Mouse (Mus musculus) C2C12 (cell line): Measurements from ENCODE around the gene Abcf3.

Experiments
- CEBPB ChIP-seq: IDR thresholded peaks from one replicate; pipeline ENCODE4 v1.6.1; 2011; ENCODE audit warnings: low read depth, mild to moderate bottlenecking, control low read depth, moderate library complexity
- CTCF ChIP-seq: IDR thresholded peaks from one replicate; pipeline ENCODE4 v1.5.1; 2011; ENCODE audit not compliant: control insufficient read depth, insufficient read depth, insufficient read length
- FOSL1 ChIP-seq: IDR thresholded peaks from one replicate; pipeline ENCODE4 v1.8.0; 2011; ENCODE audit warnings: mild to moderate bottlenecking, low read length; ENCODE audit not compliant: poor library complexity, insufficient read depth, severe bottlenecking
- MAX ChIP-seq: IDR thresholded peaks from one replicate; pipeline ENCODE4 v1.6.1; 2011; ENCODE audit warnings: mild to moderate bottlenecking, control low read depth
- MYOD1 ChIP-seq: IDR thresholded peaks from one replicate; pipeline ENCODE4 v1.6.1; 2011; ENCODE audit warnings: low read depth; ENCODE audit not compliant: control insufficient read depth, insufficient read length
- MYOG ChIP-seq: IDR thresholded peaks from one replicate; pipeline ENCODE4 v1.6.1; 2011; ENCODE audit not compliant: control insufficient read depth, insufficient read length; ENCODE audit errors: extremely low read depth
- USF1 ChIP-seq: IDR thresholded peaks from one replicate; pipeline ENCODE4 v1.6.1; 2011; ENCODE audit warnings: low read depth, mild to moderate bottlenecking, control low read depth, moderate library complexity

DNA sequence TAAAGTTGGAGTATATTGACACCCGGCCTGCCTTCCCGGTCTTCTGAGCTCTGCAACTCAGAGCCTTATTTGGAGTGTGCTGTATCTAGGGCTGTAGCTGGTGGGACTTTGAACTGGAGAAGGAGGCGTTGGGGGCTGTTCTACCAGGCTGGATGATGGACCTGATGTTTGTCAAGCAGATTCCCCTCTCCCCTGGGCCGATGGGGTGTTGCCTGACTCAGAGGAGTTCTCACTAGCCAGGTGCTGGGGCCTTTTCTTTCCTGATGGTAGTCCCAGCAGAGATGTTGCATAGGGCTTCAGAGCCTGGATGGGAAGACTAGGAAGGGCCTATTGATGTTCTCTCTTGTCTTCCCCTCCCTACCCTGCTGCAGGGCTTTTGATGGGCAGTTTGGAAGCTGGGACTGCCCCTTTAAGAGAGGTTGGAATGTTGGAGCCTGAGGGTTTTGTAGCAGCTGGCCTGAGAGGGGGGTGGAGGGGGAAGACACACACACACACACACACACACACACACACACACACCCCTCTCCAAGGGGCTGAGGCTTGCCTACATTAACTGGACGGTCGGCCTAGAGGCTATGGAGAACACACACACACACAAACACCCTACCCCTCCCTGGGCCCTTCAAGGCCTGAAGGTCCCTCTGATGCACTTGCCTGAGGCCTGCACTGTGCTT lies 30.5 kb upstream of the Abcf3 start:
- TF ChIP-seq CTCF (no peak), MAX (no peak), CEBPB (no peak), MYOG (no peak), USF1 (no peak), FOSL1 (no peak), MYOD1 (no peak)
